Mouse (Mus musculus): ENCODE data around the gene Ddi2. TPM values are rescaled to one million over a fixed set of nuclear protein-coding genes. Genes with fewer than 3 reads are reported as not detected.

Gene Ddi2
- total RNA-seq, 2 experiments from 2014 or later = 30.7 to 31.0 TPM

DNA sequence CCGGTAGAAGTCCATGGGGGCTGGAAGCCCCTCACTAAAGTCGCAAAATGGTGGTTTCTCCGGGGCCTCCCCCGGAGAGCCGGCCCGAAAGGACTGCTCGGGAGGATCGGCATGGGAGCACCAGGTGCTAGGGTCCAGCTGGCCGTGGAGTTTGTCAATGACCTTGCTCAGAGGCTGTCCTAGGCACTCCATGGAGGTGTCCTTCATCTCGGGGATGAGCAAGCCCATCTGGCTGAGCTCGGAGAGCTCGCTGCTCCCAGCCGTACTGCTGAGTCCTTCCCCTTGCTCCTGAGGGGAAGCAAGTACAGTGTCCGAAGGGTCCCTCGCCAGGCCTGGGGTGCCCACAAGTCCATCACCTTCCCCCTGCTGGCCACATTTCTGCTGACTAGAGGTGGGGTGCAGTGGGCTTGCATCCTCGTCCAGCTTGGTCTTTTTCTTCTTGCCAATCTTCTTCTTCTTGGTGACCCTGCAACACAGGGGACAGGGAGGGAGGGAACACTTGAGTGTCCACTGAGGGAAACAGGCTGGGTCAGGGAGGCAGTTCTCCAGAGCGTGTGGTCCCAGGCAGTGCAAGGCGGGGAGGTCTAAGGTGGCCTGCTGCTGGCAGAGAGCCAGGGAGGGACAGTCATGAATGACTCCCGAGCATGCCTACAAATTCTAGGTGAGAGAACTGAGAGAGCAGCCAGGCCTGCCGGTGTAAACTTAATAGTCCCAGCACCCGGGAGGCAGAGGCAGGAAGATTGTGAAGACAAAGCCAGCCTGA is 90.9 kb downstream of the Ddi2 start:
- DNase-seq = no peak
- intact Hi-C loops (cut with DNase I) = no loop called here

DNA sequence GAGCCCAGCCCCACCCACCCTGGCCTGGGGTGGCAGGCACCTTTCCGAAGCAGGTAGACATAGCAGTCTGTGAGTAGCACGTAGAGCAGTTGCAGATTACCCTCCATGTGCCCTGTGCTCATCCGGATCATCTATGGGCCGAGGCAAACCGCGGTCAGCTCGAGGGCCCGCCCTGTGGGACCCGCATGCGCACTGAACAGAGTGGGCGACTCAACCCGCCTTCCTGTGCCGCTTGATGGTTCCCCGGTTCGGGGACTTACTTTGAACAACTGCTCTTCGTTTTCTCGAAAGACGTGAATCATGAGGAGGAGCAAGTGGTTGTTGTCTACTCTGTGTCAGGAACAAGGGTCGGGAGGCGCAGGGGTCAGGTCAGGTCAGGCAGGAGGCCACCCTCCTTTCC is 92.0 kb downstream of the Ddi2 start:
- DNase-seq = no peak
- intact Hi-C loops (cut with DNase I) = no loop called here

DNA sequence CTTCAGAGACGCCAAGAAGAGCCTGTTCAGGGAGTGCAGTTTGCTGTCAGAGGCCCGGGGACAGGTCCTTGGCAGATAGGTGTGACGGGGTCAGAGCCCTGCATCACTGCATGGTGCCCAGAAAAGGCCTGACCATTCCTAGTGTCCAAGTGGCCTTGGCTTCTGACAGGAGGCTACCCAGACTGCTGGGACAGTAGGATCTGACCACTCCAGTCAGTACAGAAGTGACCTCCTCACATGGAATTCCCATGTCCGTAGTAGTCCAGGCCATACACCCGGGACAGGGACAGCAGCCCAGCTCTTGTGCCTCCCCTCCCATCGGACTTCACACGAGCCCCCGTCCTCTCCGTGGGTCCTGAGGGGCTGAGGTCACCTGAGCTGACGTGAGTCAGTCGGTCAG is 93.2 kb downstream of the Ddi2 start:
- intact Hi-C loops (cut with DNase I) = no loop called here
- no peak for DNase-seq

DNA sequence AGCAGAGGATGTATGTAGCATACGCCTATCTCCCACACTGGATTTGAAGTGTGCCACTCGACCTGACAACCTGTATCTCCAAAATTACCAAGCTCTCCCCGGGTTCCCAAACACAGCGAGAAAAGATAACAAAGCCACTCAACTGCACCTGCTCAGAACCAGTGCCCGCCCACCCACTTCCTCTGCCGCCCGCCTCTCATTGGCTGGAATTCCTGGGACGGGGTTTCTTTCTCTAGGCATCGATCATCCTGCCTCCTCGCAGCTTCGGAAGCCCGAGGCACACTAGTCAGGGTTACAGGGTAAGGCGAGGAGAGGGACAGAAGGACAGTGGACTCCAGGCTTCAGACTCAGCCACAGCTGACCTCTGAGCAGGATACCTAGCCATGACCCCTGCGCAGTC is 94.6 kb downstream of the Ddi2 start:
- intact Hi-C loops (cut with DNase I) = no loop called here
- DNase-seq = no peak

Other genes with a start within 250 kb of the Ddi2 start
- 10 to 100 TPM; 31.1 to 32.4 TPM for gene Spen, start 184.8 kb downstream of the Ddi2 start, total RNA-seq (2021)
- gene Fblim1, start 117.3 kb downstream of the Ddi2 start, total RNA-seq (2021) = 100 to 1,000 TPM; 231 to 294 TPM
- gene Tmem82, start 104.8 kb downstream of the Ddi2 start, total RNA-seq (2021) = 10 to 100 TPM; 26.1 to 29.2 TPM
- 100 to 1,000 TPM; 160 to 170 TPM for gene Slc25a34, start 99.6 kb downstream of the Ddi2 start, total RNA-seq (2021)
- gene Plekhm2, start 58.5 kb downstream of the Ddi2 start, total RNA-seq (2021) = 100 to 1,000 TPM; 103 to 112 TPM
- under 1 TPM in 1 of 2 experiments, not detected in 1; 1.00 TPM for gene Rsc1a1, start 37.8 kb downstream of the Ddi2 start, total RNA-seq (2021)
- under 1 TPM in 1 of 2 experiments, not detected in 1; 0.19 TPM for gene Agmat, start 23.3 kb upstream of the Ddi2 start, total RNA-seq (2021)
- 10 to 100 TPM; 20.3 to 20.5 TPM for gene Dnajc16, start 67.5 kb upstream of the Ddi2 start, total RNA-seq (2021)
- 1 to 10 TPM; 9.1 to 9.6 TPM for gene Casp9, start 70.2 kb upstream of the Ddi2 start, total RNA-seq (2021)
- gene Cela2a, start 102.7 kb upstream of the Ddi2 start, total RNA-seq (2021) = not detected
- gene Ctrc, start 122.9 kb upstream of the Ddi2 start, total RNA-seq (2021) = not detected
- gene Efhd2, start 151.5 kb upstream of the Ddi2 start, total RNA-seq (2021) = 10 to 100 TPM; 20.4 to 21.3 TPM